Mouse (Mus musculus): ENCODE data around the gene Spn. TPM values are rescaled to one million over a fixed set of nuclear protein-coding genes. Genes with fewer than 3 reads are reported as not detected.
"Not testable (repeated sequence)": the region's sequence is repeated elsewhere in the genome, so short reads cannot be mapped to it uniquely, and the experiment has no call there.

Spn gene
- polyA plus RNA-seq, 1 experiment from 2014 or later = not detected

DNA sequence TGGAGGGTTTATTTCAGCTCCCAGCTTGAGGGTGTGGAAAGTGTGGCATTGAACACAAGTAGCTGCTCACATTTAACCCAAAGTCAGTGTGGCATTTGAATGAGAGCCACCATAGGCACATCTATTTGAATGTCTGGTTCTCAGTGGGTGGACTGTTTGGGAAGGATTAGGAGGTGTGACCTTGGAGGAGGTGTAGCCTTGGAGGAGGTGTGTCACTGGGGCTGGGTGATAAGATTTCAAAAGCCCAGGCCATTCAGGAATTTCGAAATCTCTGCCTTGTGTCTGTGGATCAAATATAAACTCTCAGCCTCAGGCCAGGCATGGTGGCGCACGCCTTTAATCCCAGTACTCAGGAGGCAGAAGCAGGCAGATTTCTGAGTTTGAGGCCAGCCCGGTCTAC, 38.7 kb downstream of the Spn start:
- Histone ChIP-seq H3K27me3 (no peaks in the 10 kb centered on the region), H3K36me3 (no peaks in the 10 kb centered on the region), H3K9ac (no peak overlapping the region), H3K4me3 (no peak overlapping the region), H3K4me1 (no peaks in the 10 kb centered on the region), H3K27ac (no peak overlapping the region), H3K4me2 (replicated peaks) (no peak overlapping the region), H3K9me3 (replicated peaks) (no peaks in the 10 kb centered on the region)
- ATAC-seq (ENCODE audit: low FRiP score) = no peak
- WGBS = 99% methylated on average over 4 of the region's 4 CpGs

GRCm38 (mm10) chr7:127098521-127098920, 39.1 kb downstream of the Spn start:
- Histone ChIP-seq H3K27me3 (no peaks in the 10 kb centered on the region), H3K4me3 (no peak overlapping the region), H3K4me2 (replicated peaks) (no peak overlapping the region), H3K9ac (no peak overlapping the region), H3K36me3 (no peaks in the 10 kb centered on the region), H3K9me3 (replicated peaks) (no peaks in the 10 kb centered on the region), H3K27ac (no peak overlapping the region), H3K4me1 (no peaks in the 10 kb centered on the region)
- WGBS = 89% methylated on average over 5 of the region's 5 CpGs
- no peak for ATAC-seq (ENCODE audit: low FRiP score)

DNA sequence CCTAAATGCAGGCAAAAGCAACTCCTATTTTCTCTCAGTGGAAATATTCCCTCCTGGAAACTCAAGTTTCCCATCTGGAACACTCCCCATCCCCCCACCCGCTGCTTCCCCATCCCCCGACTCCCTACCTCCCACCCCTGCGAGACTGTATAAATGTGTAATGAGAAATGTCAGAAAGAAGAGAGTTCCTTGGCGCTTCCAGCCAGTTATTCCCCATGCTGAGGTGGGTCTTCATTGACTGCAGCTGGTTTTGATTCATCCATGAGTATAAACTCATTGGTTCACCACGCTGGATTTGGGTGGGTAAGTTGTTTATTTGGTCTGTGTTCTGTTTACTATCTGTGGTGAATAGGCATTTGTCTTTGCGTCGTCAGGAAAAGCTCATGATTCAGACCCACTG, 41.2 kb downstream of the Spn start:
- H3K36me3 ChIP-seq = no peaks in the 10 kb centered on the region
- no peak for ATAC-seq (ENCODE audit: low FRiP score)
- 76% methylated on average over 7 of the region's 7 CpGs for WGBS

GRCm38 (mm10) chr7:127093914-127094313, 43.7 kb downstream of the Spn start:
- H3K27me3 ChIP-seq = no peaks in the 10 kb centered on the region

More for the DNA sequence above, 41.2 kb downstream of the Spn start:
- Histone ChIP-seq H3K9me3 (replicated peaks) (no peaks in the 10 kb centered on the region), H3K9ac (no peak overlapping the region), H3K4me1 (peaks cover 3% of the 10 kb centered on the region; the same call in 1 of the 2 replicates), H3K4me3 (no peak overlapping the region), H3K27ac (no peak overlapping the region), H3K4me2 (replicated peaks) (no peak overlapping the region), H3K27me3 (no peaks in the 10 kb centered on the region)

GRCm38 (mm10) chr7:127091114-127091896, 46.3 kb downstream of the Spn start, which contains the start of gene AI467606:
Gene AI467606 (plus strand): TSS chr7:127091359.
- 69% methylated on average over 16 of the region's 16 CpGs for WGBS

More at GRCm38 (mm10) chr7:127093914-127094313, 43.7 kb downstream of the Spn start:
- H3K4me2 ChIP-seq (replicated peaks) = no peak overlapping the region
- H3K9me3 ChIP-seq (replicated peaks) = no peaks in the 10 kb centered on the region
- 72% methylated on average over 3 of the region's 3 CpGs for WGBS
- H3K4me3 ChIP-seq = no peak overlapping the region
- no peaks in the 10 kb centered on the region for H3K36me3 ChIP-seq
- peaks cover 10% of the 10 kb centered on the region for H3K4me1 ChIP-seq
- ATAC-seq (ENCODE audit: low FRiP score) = no peak
- H3K27ac ChIP-seq = no peak overlapping the region
- no peak overlapping the region for H3K9ac ChIP-seq

DNA sequence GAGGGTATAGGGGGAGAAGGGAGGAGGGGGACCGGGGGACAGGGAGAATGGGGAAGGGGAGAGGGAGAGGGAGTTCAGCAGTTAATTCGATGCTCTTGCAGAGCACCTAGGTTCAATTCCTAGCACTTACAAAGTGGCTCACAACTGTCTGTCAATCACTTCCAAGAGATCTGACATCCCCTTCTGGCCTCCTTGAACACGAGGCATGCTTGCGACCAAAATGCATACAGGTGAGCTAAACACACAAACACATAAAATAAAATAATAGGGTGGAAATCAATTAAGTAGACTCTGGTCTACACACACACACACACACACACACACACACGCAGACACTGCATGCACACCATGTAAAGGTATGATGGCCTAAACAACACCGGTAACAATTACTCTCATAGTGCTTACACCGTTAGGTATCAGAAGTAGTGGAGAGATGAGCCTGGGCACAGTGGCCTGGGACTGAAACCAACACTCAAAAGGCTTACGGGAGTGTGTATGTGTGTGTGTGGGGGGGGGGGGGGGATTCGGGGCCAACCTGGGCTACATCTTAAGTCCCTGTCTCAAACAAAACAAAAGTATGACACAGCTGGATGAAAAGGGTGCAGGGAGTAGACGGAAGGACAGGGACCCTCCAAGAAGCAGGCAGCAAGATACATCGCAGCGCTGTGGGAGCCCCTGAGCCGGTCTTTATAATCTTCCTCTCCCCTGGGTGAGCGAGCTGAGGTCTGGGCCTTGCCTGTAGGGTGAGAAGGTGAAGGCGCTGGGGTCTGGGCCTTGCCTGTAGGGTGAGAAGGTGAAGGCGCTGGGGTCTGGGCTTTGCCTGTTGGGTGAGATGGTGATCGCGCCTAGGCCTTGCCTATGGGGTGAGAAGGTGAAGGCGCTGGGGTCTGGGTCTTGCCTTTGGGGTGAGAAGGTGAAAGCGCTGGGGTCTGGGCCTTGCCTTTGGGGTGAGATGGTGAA, 47.2 kb downstream of the Spn start:
- no peaks in the 10 kb centered on the region for H3K9me3 ChIP-seq (replicated peaks)
- no peak overlapping the region for H3K4me2 ChIP-seq (replicated peaks)
- ATAC-seq (ENCODE audit: low FRiP score) = no peak
- H3K27me3 ChIP-seq = no peaks in the 10 kb centered on the region
- no peak overlapping the region for H3K27ac ChIP-seq
- H3K4me3 ChIP-seq = no peak overlapping the region
- H3K9ac ChIP-seq = no peak overlapping the region
- no peaks in the 10 kb centered on the region for H3K36me3 ChIP-seq
- 84% methylated on average over 20 of the region's 20 CpGs for WGBS
- H3K4me1 ChIP-seq = peaks cover 13% of the 10 kb centered on the region

More at GRCm38 (mm10) chr7:127091114-127091896, 46.3 kb downstream of the Spn start, which contains the start of gene AI467606:
- no peaks in the 10 kb centered on the region for H3K27me3 ChIP-seq
- H3K36me3 ChIP-seq = no peaks in the 10 kb centered on the region
- no peaks in the 10 kb centered on the region for H3K9me3 ChIP-seq (replicated peaks)
- ATAC-seq (ENCODE audit: low FRiP score) = no peak
- H3K4me3 ChIP-seq = no peak within 1 kb of the TSS
- H3K4me2 ChIP-seq (replicated peaks) = no peak within 1 kb of the TSS
- no peak within 1 kb of the TSS for H3K27ac ChIP-seq
- H3K4me1 ChIP-seq = peaks cover 13% of the 10 kb centered on the region
- 0 out of 2 replicates have a peak within 1 kb of the TSS, but pooled peaks have one; percentile 18 for H3K9ac ChIP-seq

- 0 out of 2 replicates have a peak overlapping the region, but pooled peaks have one; percentile 10 for H3K9ac ChIP-seq
- WGBS = 21% methylated on average over 27 of the region's 27 CpGs
- no peak for ATAC-seq (ENCODE audit: low FRiP score)
These were observed 48.5 kb downstream of the Spn start for GRCm38 (mm10) chr7:127088901-127089845.

GRCm38 (mm10) chr7:127088083-127088482, 49.5 kb downstream of the Spn start:
- peaks cover 13% of the 10 kb centered on the region for H3K4me1 ChIP-seq
- no peak overlapping the region for H3K9ac ChIP-seq
- WGBS = 93% methylated on average over 3 of the region's 3 CpGs
- no peaks in the 10 kb centered on the region for H3K27me3 ChIP-seq
- no peak overlapping the region for H3K4me2 ChIP-seq (replicated peaks)
- no peaks in the 10 kb centered on the region for H3K9me3 ChIP-seq (replicated peaks)
- H3K36me3 ChIP-seq = no peaks in the 10 kb centered on the region
- no peak for ATAC-seq (ENCODE audit: low FRiP score)
- H3K4me3 ChIP-seq = no peak overlapping the region
- no peak overlapping the region for H3K27ac ChIP-seq

More at GRCm38 (mm10) chr7:127088901-127089845, 48.5 kb downstream of the Spn start:
- H3K4me2 ChIP-seq (replicated peaks) = peak overlapping the region; percentile 51
- H3K9me3 ChIP-seq (replicated peaks) = no peaks in the 10 kb centered on the region
- H3K27me3 ChIP-seq = no peaks in the 10 kb centered on the region
- no peaks in the 10 kb centered on the region for H3K36me3 ChIP-seq
- no peak overlapping the region for H3K27ac ChIP-seq
- H3K4me3 ChIP-seq = peak overlapping the region; percentile 15
- peaks cover 13% of the 10 kb centered on the region for H3K4me1 ChIP-seq

- not testable (repeated sequence) for H3K9me3 ChIP-seq (replicated peaks); H3K27me3 ChIP-seq; ATAC-seq (ENCODE audit: low FRiP score); H3K9ac ChIP-seq; H3K4me2 ChIP-seq (replicated peaks); H3K36me3 ChIP-seq; H3K4me3 ChIP-seq; H3K27ac ChIP-seq
- peaks cover 13% of the 10 kb centered on the region for H3K4me1 ChIP-seq
- 85% methylated on average over 6 of the region's 6 CpGs for WGBS
These were observed 50.2 kb downstream of the Spn start, which contains the start of gene Zg16 for GRCm38 (mm10) chr7:127087278-127088010. Gene Zg16 (minus strand): TSS chr7:127087328.

DNA sequence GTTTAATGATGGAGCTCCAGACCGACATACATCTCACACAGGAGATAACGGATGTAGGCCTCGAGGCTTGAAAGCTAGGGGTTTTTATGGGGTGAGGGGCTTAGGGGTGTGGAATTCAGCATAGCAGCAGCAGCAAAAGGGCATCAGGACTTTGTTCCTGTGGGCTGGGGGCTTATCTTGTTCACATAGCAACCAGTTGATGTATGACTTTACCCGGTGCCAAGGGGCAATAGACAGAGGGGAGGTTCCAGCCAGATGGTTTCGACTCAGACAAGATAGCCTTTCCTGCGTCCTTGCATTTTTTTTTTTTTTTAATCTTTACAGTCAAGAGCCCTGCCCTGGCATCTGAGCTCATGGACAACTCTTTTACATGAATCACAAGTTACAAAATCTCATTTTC, 51.9 kb downstream of the Spn start:
- H3K36me3 ChIP-seq; H3K27me3 ChIP-seq; H3K4me1 ChIP-seq; H3K27ac ChIP-seq; H3K4me2 ChIP-seq (replicated peaks); H3K9me3 ChIP-seq (replicated peaks); H3K4me3 ChIP-seq; ATAC-seq (ENCODE audit: low FRiP score); H3K9ac ChIP-seq: not testable (repeated sequence)
- WGBS = 70% methylated on average over 6 of the region's 6 CpGs

GRCm38 (mm10) chr7:127084794-127085193, 52.8 kb downstream of the Spn start:
- 83% methylated on average over 2 of the region's 2 CpGs for WGBS
- no peak overlapping the region for H3K9ac ChIP-seq
- H3K4me2 ChIP-seq (replicated peaks) = no peak overlapping the region
- no peaks in the 10 kb centered on the region for H3K36me3 ChIP-seq
- no peak overlapping the region for H3K4me3 ChIP-seq
- no peaks in the 10 kb centered on the region for H3K9me3 ChIP-seq (replicated peaks)
- no peak overlapping the region for H3K27ac ChIP-seq
- H3K4me1 ChIP-seq = peaks cover 9% of the 10 kb centered on the region
- no peaks in the 10 kb centered on the region for H3K27me3 ChIP-seq
- ATAC-seq (ENCODE audit: low FRiP score) = no peak
